Comparison of ENCODE assay signal across 14 mouse cellular contexts in the genomic region with DNA sequence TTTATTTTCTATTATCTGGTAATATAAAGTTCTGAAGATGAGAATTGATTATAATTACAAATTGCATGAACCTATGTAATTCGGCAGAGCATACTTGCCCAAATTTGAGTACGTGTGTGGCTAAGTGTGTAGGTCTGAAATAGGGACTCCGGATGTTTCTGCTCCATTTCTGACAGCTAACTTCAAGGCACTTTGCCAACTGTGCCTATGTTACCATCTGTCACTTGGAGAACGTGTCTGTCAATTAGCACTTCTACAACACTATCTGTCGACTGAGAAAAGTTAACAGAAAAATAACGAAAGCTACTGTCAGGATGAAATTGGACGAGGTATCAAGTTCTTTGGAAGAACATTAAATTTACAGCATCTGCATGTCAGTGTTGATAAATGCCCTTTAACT.
A peak's percentile ranks its signal among the peaks of the same experiment; 100 is the strongest.
DNase-seq lines count a peak whose midpoint lies in the region; ATAC-seq lines count a peak whose summit lies in the region.
"Had no signal": no experiment of that assay in that cellular context is flagged by ENCODE, and none has a peak within 500 bp of the region (broad histone marks: within the 10 kb centered on the region; RNA-seq: fewer than 3 reads in every experiment).

No protein-coding gene starts in this region.

- H3K9ac ChIP-seq in hindbrain, embryonic 14.5 days: no peak overlapping the region
- no peak overlapping the region for H3K9ac ChIP-seq in hindbrain, embryonic 11.5 days (ENCODE audit: low read depth, low read length)
- no peak overlapping the region for H3K9ac ChIP-seq in forebrain, embryonic 16.5 days (replicated peaks; ENCODE audit: low read depth, low read length)
- H3K9ac ChIP-seq: stomach, embryonic 15.5 days had no signal

- no peak overlapping the region for H3K4me2 ChIP-seq in hindbrain, embryonic 14.5 days (replicated peaks)
- no peak overlapping the region for H3K4me2 ChIP-seq in hindbrain, embryonic 11.5 days (replicated peaks; ENCODE audit: low read depth, low read length)
- no peak overlapping the region for H3K4me2 ChIP-seq in forebrain, embryonic 16.5 days (ENCODE audit: low read length)
- H3K4me2 ChIP-seq: liver, embryonic 11.5 days; stomach, embryonic 15.5 days had no signal

- ATAC-seq in hindbrain, embryonic 14.5 days (ENCODE audit: low FRiP score): no peak
- no peak for ATAC-seq in hindbrain, embryonic 11.5 days (ENCODE audit: low FRiP score)
- peak; percentile 95 for ATAC-seq in forebrain, embryonic 16.5 days

- H3K4me1 ChIP-seq in hindbrain, embryonic 14.5 days (replicated peaks; ENCODE audit: control insufficient read depth, insufficient read depth, low read length): no peaks in the 10 kb centered on the region
- H3K4me1 ChIP-seq in hindbrain, embryonic 11.5 days (replicated peaks; ENCODE audit: control insufficient read depth, insufficient read depth, low read length): no peaks in the 10 kb centered on the region
- H3K4me1 ChIP-seq in forebrain, embryonic 16.5 days (replicated peaks; ENCODE audit: control insufficient read depth, insufficient read depth, low read length): no peaks in the 10 kb centered on the region
- H3K4me1 ChIP-seq: stomach, embryonic 15.5 days had no signal

- DNase-seq in hindbrain, embryonic 14.5 days (ENCODE audit: low spot score): peak; percentile 32
- no peak for DNase-seq in hindbrain, embryonic 11.5 days (ENCODE audit: low spot score)
- DNase-seq in layer of hippocampus, adult 9-10 months (ENCODE audit: low spot score): peak; percentile 60
- DNase-seq in right cerebral cortex, adult 18-20 months: peak; percentile 44
- no peak for DNase-seq in yolk sac, embryonic 10.5 days (ENCODE audit: low spot score)
- DNase-seq in heart, postnatal 25 days (ENCODE audit: low spot score): no peak
- DNase-seq in kidney, adult 9 months: no peak
- DNase-seq: adrenal gland, postnatal 10 days; heart, adult 11 months; kidney, postnatal 4 days; lung, postnatal 36 days had no signal

- H3K27me3 ChIP-seq in hindbrain, embryonic 14.5 days (ENCODE audit: control insufficient read depth, insufficient read depth, low read length): no peaks in the 10 kb centered on the region
- H3K27me3 ChIP-seq in hindbrain, embryonic 11.5 days (ENCODE audit: control insufficient read depth, insufficient read depth, low read length): no peaks in the 10 kb centered on the region
- H3K27me3 ChIP-seq in forebrain, embryonic 16.5 days (replicated peaks; ENCODE audit: control insufficient read depth, insufficient read depth, low read length): no peaks in the 10 kb centered on the region
- H3K27me3 ChIP-seq: stomach, embryonic 15.5 days had no signal

- H3K9me3 ChIP-seq in hindbrain, embryonic 14.5 days (ENCODE audit: control insufficient read depth, low read length): no peaks in the 10 kb centered on the region
- no peaks in the 10 kb centered on the region for H3K9me3 ChIP-seq in hindbrain, embryonic 11.5 days (ENCODE audit: control insufficient read depth, low read length)
- no peaks in the 10 kb centered on the region for H3K9me3 ChIP-seq in forebrain, embryonic 16.5 days (ENCODE audit: control insufficient read depth, low read length)
- H3K9me3 ChIP-seq: stomach, embryonic 15.5 days had no signal

- H3K36me3 ChIP-seq in hindbrain, embryonic 14.5 days (replicated peaks; ENCODE audit: control insufficient read depth, insufficient read depth): no peaks in the 10 kb centered on the region
- H3K36me3 ChIP-seq in hindbrain, embryonic 11.5 days (ENCODE audit: control insufficient read depth, insufficient read depth, low read length): no peaks in the 10 kb centered on the region
- no peaks in the 10 kb centered on the region for H3K36me3 ChIP-seq in forebrain, embryonic 16.5 days (ENCODE audit: control insufficient read depth, insufficient read depth)
- H3K36me3 ChIP-seq: stomach, embryonic 15.5 days had no signal

- no peak overlapping the region for H3K27ac ChIP-seq in hindbrain, embryonic 14.5 days
- H3K27ac ChIP-seq in hindbrain, embryonic 11.5 days (ENCODE audit: low read depth, low read length): no peak overlapping the region
- H3K27ac ChIP-seq in forebrain, embryonic 16.5 days (ENCODE audit: low read length): no peak overlapping the region
- H3K27ac ChIP-seq: stomach, embryonic 15.5 days had no signal

- H3K4me3 ChIP-seq in hindbrain, embryonic 14.5 days (replicated peaks; ENCODE audit: low read length): no peak overlapping the region
- no peak overlapping the region for H3K4me3 ChIP-seq in hindbrain, embryonic 11.5 days (ENCODE audit: low read depth, low read length)
- H3K4me3 ChIP-seq in forebrain, embryonic 16.5 days (replicated peaks; ENCODE audit: low read length): no peak overlapping the region
- H3K4me3 ChIP-seq: stomach, embryonic 15.5 days had no signal

- intact Hi-C loops in heart, postnatal 25 days (cut with DNase I): no loop called here

- 72% methylated on average over 7 of the region's 7 CpGs for WGBS in hindbrain, embryonic 14.5 days
- 82% methylated on average over 7 of the region's 7 CpGs for WGBS in hindbrain, embryonic 11.5 days
- WGBS in forebrain, embryonic 16.5 days: 46% methylated on average over 7 of the region's 7 CpGs

Comparison
In these comparisons a context has a peak if more than half of its experiments do, and no peak if none do; other contexts are left out.
1. DNase-seq: peak in hindbrain, embryonic 14.5 days (single experiment), layer of hippocampus, adult 9-10 months (single experiment) and right cerebral cortex, adult 18-20 months (single experiment); none in hindbrain, embryonic 11.5 days (single experiment), yolk sac, embryonic 10.5 days (single experiment), heart, postnatal 25 days (single experiment) and kidney, adult 9 months (single experiment).